In the genomic region with DNA sequence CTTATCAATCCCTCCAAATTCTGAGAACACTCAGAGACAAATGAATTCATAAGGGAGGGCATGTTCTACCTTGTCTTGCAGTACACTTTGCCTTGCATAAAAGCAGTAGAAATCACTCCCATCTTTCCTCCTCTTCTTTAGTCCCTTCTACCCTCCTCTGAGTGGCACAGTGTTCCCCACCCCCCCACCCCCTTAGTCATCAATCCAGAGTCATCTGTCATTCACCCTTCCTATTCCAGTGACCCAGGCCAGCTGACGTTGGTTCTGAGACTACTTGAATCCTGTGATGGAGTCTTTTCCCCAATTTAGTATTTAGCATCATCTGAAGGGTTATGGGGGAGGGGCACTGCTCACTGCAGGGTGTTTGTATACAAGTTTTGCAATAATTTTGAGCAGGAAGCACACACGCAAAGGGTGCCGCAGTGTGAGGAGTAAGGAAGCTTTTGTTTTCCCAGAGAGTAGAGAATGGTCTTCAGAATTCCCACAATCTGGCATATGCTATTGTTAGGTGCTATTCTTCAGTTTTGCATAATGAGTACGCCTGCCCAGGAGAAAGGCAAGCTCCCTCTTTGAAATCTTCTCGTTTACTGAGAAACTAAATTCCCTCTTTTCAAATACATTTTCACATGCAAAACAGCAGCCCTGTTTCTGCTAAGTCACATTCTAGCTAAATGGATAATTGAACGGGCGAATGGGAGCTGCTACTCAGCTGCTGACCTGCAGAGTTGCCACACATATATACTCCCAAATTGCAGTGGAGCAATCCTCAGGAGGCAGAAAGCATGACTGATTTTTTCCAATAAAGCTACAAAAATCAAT, we compare ENCODE assay signal across 18 mouse cellular contexts.
DNase-seq lines count a peak whose midpoint lies in the region; ATAC-seq and TF ChIP-seq lines count a peak whose summit lies in the region.
"Had no signal": no experiment of that assay in that cellular context is flagged by ENCODE, and none has a peak within 500 bp of the region (broad histone marks: within the 10 kb centered on the region; RNA-seq: fewer than 3 reads in every experiment).

No protein-coding gene starts in this region.

- H3K36me3 ChIP-seq in kidney, postnatal 0 days (ENCODE audit: insufficient read depth, low read length) = no peaks in the 10 kb centered on the region
- H3K36me3 ChIP-seq in kidney, embryonic 15.5 days = no peaks in the 10 kb centered on the region
- H3K36me3 ChIP-seq in forebrain, embryonic 15.5 days = no peaks in the 10 kb centered on the region
- no peaks in the 10 kb centered on the region for H3K36me3 ChIP-seq in hindbrain, postnatal 0 days (ENCODE audit: insufficient read depth, low read length)
- H3K36me3 ChIP-seq in neural tube, embryonic 14.5 days (ENCODE audit: control insufficient read depth, insufficient read depth, low read length) = no peaks in the 10 kb centered on the region
- H3K36me3 ChIP-seq: heart, embryonic 15.5 days had no signal

- no peak overlapping the region for H3K4me2 ChIP-seq in kidney, postnatal 0 days (ENCODE audit: low read length)
- no peak overlapping the region for H3K4me2 ChIP-seq in kidney, embryonic 15.5 days
- H3K4me2 ChIP-seq in forebrain, embryonic 15.5 days (replicated peaks) = no peak overlapping the region
- H3K4me2 ChIP-seq in hindbrain, postnatal 0 days (ENCODE audit: low read depth, low read length) = no peak overlapping the region
- no peak overlapping the region for H3K4me2 ChIP-seq in neural tube, embryonic 14.5 days (ENCODE audit: low read depth, low read length)
- H3K4me2 ChIP-seq: heart, embryonic 15.5 days; lung, embryonic 14.5 days had no signal

- H3K9ac ChIP-seq in kidney, postnatal 0 days (ENCODE audit: low read depth, low read length) = 0 out of 2 replicates have a peak overlapping the region, but pooled peaks have one; percentile 8
- no peak overlapping the region for H3K9ac ChIP-seq in kidney, embryonic 15.5 days
- no peak overlapping the region for H3K9ac ChIP-seq in forebrain, embryonic 15.5 days (replicated peaks)
- no peak overlapping the region for H3K9ac ChIP-seq in hindbrain, postnatal 0 days (replicated peaks; ENCODE audit: low read length)
- no peak overlapping the region for H3K9ac ChIP-seq in neural tube, embryonic 14.5 days (replicated peaks; ENCODE audit: low read depth, low read length)
- H3K9ac ChIP-seq: heart, embryonic 15.5 days; lung, embryonic 14.5 days had no signal

- 53% methylated on average over 7 of the region's 7 CpGs for WGBS in kidney, postnatal 0 days
- 47% methylated on average over 7 of the region's 7 CpGs for WGBS in kidney, embryonic 15.5 days
- WGBS in forebrain, embryonic 15.5 days = 8% methylated on average over 7 of the region's 7 CpGs
- 29% methylated on average over 7 of the region's 7 CpGs for WGBS in hindbrain, postnatal 0 days
- WGBS in neural tube, embryonic 14.5 days = 15% methylated on average over 7 of the region's 7 CpGs

- H3K9me3 ChIP-seq in kidney, postnatal 0 days (replicated peaks; ENCODE audit: low read length) = no peaks in the 10 kb centered on the region
- H3K9me3 ChIP-seq in kidney, embryonic 15.5 days (replicated peaks) = no peaks in the 10 kb centered on the region
- no peaks in the 10 kb centered on the region for H3K9me3 ChIP-seq in forebrain, embryonic 15.5 days
- H3K9me3 ChIP-seq in hindbrain, postnatal 0 days (ENCODE audit: low read length) = no peaks in the 10 kb centered on the region
- H3K9me3 ChIP-seq in neural tube, embryonic 14.5 days (ENCODE audit: control insufficient read depth, low read length) = no peaks in the 10 kb centered on the region
- H3K9me3 ChIP-seq: heart, embryonic 15.5 days had no signal

- no peak overlapping the region for H3K27ac ChIP-seq in kidney, postnatal 0 days
- no peak overlapping the region for H3K27ac ChIP-seq in kidney, embryonic 15.5 days
- H3K27ac ChIP-seq in forebrain, embryonic 15.5 days (replicated peaks) = peak overlapping the region; percentile 13
- peak overlapping the region; percentile 45 for H3K27ac ChIP-seq in hindbrain, postnatal 0 days
- peak overlapping the region; percentile 56; the same call in 1 of the 2 replicates for H3K27ac ChIP-seq in neural tube, embryonic 14.5 days (ENCODE audit: low read depth, low read length)
- H3K27ac ChIP-seq: heart, embryonic 15.5 days had no signal

- H3K27me3 ChIP-seq in kidney, postnatal 0 days (ENCODE audit: insufficient read depth, low read length) = no peaks in the 10 kb centered on the region
- no peaks in the 10 kb centered on the region for H3K27me3 ChIP-seq in kidney, embryonic 15.5 days
- H3K27me3 ChIP-seq in forebrain, embryonic 15.5 days = no peaks in the 10 kb centered on the region
- no peaks in the 10 kb centered on the region for H3K27me3 ChIP-seq in hindbrain, postnatal 0 days (ENCODE audit: insufficient read depth, low read length)
- no peaks in the 10 kb centered on the region for H3K27me3 ChIP-seq in neural tube, embryonic 14.5 days (ENCODE audit: control insufficient read depth, insufficient read depth, low read length)
- H3K27me3 ChIP-seq: heart, embryonic 15.5 days had no signal

- no peaks in the 10 kb centered on the region for H3K4me1 ChIP-seq in kidney, postnatal 0 days (replicated peaks; ENCODE audit: insufficient read depth, low read length)
- H3K4me1 ChIP-seq in kidney, embryonic 15.5 days = no peaks in the 10 kb centered on the region
- H3K4me1 ChIP-seq in forebrain, embryonic 15.5 days = peaks cover 29% of the 10 kb centered on the region
- peaks cover 18% of the 10 kb centered on the region for H3K4me1 ChIP-seq in hindbrain, postnatal 0 days (ENCODE audit: insufficient read depth, low read length)
- peaks cover 13% of the 10 kb centered on the region for H3K4me1 ChIP-seq in neural tube, embryonic 14.5 days (ENCODE audit: control insufficient read depth, insufficient read depth, low read length)
- H3K4me1 ChIP-seq: heart, embryonic 15.5 days had no signal

- DNase-seq in kidney, postnatal 0 days (ENCODE audit: low spot score) = no peak
- no peak for DNase-seq in hindbrain, postnatal 0 days (ENCODE audit: low spot score)
- no peak for DNase-seq in gastrocnemius, adult 8-10 months (ENCODE audit: low spot score in 2 of 2)
- no peak for DNase-seq in thymus, postnatal 14 days
- DNase-seq: adrenal gland, adult 8-10 months; cerebellum, postnatal 25 days; gastrocnemius, postnatal 25 days; kidney, postnatal 4 days; liver; lung, embryonic 14.5 days had no signal

- no peak for TF ChIP-seq CTCF in kidney, postnatal 0 days (IDR thresholded peaks at IDR 0.05; ENCODE audit: low read depth)
- TF ChIP-seq CTCF in hindbrain, postnatal 0 days (IDR thresholded peaks at IDR 0.05; ENCODE audit: low read depth) = no peak

- ATAC-seq in kidney, postnatal 0 days (replicated peaks; ENCODE audit: low FRiP score, low read depth) = no peak
- no peak for ATAC-seq in kidney, embryonic 15.5 days (replicated peaks; ENCODE audit: low FRiP score)
- ATAC-seq in forebrain, embryonic 15.5 days (replicated peaks) = peak; percentile 56; the same call in 1 of the 2 replicates
- 0 out of 2 replicates have a peak, but pooled peaks have one; percentile 27 for ATAC-seq in hindbrain, postnatal 0 days
- no peak for ATAC-seq in neural tube, embryonic 14.5 days (ENCODE audit: low read depth)
- no peak for ATAC-seq in granulocyte monocyte progenitor cell, adult 5-6 weeks (replicated peaks; ENCODE audit: poor library complexity, severe bottlenecking)
- ATAC-seq: intestine, embryonic 16.5 days; Patski had no signal

- H3K4me3 ChIP-seq in kidney, postnatal 0 days (replicated peaks; ENCODE audit: low read depth, low read length) = no peak overlapping the region
- H3K4me3 ChIP-seq in kidney, embryonic 15.5 days (replicated peaks) = no peak overlapping the region
- H3K4me3 ChIP-seq in forebrain, embryonic 15.5 days = no peak overlapping the region
- no peak overlapping the region for H3K4me3 ChIP-seq in hindbrain, postnatal 0 days (ENCODE audit: low read length)
- H3K4me3 ChIP-seq in neural tube, embryonic 14.5 days (ENCODE audit: low read depth, low read length) = no peak overlapping the region
- H3K4me3 ChIP-seq: heart, embryonic 15.5 days; myocyte had no signal

Comparison
In these comparisons a context has a peak if more than half of its experiments do, and no peak if none do; other contexts are left out.
1. ATAC-seq: peak in forebrain, embryonic 15.5 days (single experiment) and hindbrain, postnatal 0 days (single experiment); none in kidney, postnatal 0 days (single experiment), kidney, embryonic 15.5 days (single experiment), neural tube, embryonic 14.5 days (single experiment) and granulocyte monocyte progenitor cell, adult 5-6 weeks (single experiment).
2. H3K27ac ChIP-seq: peak in forebrain, embryonic 15.5 days (single experiment), hindbrain, postnatal 0 days (single experiment) and neural tube, embryonic 14.5 days (single experiment); none in kidney, postnatal 0 days (single experiment) and kidney, embryonic 15.5 days (single experiment).